Mouse (Mus musculus) CD4-positive, CD25-positive, alpha-beta regulatory T cell (primary cell): ENCODE results near the gene Cnga1. TPM values are rescaled to one million over a fixed set of nuclear protein-coding genes. Genes with fewer than 3 reads are reported as not detected.

Experiments used
- polyA plus RNA-seq: library from polyadenylated mRNA; unstranded; fragments of 100-300 nt; shearing (Covaris generic); gene quantifications from one replicate; pipeline ENCODE4 v1.2.1, GENCODE M21; 2017

Gene Cnga1
- 2.1 TPM for polyA plus RNA-seq

GRCm38 (mm10) chr5:72644175-72644574, at the start of gene Cnga1:
TSS of gene Cnga1 (minus strand) at chr5:72644275.

DNA sequence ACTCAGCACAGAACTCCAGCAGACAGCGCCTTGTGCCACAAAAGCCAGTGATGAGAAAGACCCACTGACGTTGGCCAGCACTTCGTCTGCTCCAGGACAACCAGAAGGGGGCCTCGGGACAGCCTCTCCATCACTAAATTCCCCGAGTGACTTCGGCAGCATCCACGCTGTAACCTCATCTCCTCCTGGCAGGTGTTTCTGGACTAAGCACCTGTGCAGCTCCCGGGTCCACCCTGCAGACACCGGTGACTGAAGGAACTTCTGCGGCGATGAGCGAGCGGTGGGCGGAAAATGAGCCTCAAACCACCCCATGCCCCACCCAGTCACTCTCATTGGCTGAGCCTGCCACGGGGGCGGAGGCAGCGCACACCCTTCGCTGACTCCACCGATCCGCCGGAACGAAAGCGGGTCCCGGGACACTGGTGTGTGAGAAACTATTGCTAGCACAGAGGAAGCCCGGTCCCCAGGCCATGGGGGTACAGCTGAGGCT, 3.4 kb upstream of the Cnga1 start, which contains the start of gene Nipal1:
Gene Nipal1, plus strand, starts transcription at position 378 of the 490 bp plus-strand sequence.

GRCm38 (mm10) chr5:72587192-72587681, 56.8 kb downstream of the Cnga1 start, which contains the start of gene Gm5868:
TSS of gene Gm5868 (minus strand) at chr5:72587551.

GRCm38 (mm10) chr5:72580970-72581332, 63.1 kb downstream of the Cnga1 start, which contains the start of gene Zar1:
TSS of gene Zar1 (minus strand) at chr5:72581254.

DNA sequence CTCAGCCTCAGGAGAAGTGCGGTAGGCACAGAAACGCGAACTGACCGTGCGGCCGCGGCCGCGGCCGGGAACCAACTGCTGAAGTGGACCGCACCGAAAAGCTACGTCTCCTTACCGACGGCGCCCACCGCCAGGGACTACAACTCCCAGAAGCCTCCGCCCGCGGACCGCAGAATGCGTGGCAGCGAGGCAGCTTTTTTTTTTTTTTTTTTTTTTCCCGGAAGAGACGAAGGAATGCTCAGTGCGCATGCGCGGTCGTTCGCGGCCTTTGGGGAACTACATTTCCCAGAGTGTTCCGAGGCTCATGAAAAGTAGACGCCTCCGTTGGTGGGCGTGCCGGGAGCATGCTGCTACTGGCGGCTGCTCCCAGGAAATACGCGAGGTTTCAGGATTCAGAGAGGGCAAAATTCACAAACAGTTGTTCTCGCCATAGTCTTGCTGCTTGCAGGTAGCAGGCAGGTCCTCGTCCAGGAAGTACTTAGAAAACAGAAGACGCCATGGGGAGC, 84.5 kb downstream of the Cnga1 start, which contains the start of gene Nfxl1:
Gene Nfxl1, minus strand, starts transcription at position 141 of the 506 bp plus-strand sequence.

Other genes starting within 250 kb of the Cnga1 start
- gene Corin, start 139.8 kb downstream of the Cnga1 start, polyA plus RNA-seq = 0.16 TPM
- gene Nfxl1, start 84.6 kb downstream of the Cnga1 start, polyA plus RNA-seq = 12.9 TPM
- not detected for gene Zar1, start 63.0 kb downstream of the Cnga1 start, polyA plus RNA-seq
- not detected for gene Gm5868, start 56.7 kb downstream of the Cnga1 start, polyA plus RNA-seq
- gene Nipal1, start 3.5 kb upstream of the Cnga1 start, polyA plus RNA-seq = 36.3 TPM
- 92.5 TPM for gene Txk, start 108.5 kb upstream of the Cnga1 start, polyA plus RNA-seq
- gene Tec, start 224.2 kb upstream of the Cnga1 start, polyA plus RNA-seq = 15.7 TPM